Mouse (Mus musculus) heart, adult 8-10 months (tissue): ENCODE results near the gene Nos1ap. TPM values are rescaled to one million over a fixed set of nuclear protein-coding genes. Genes with fewer than 3 reads are reported as not detected.
A peak's percentile ranks its signal among the peaks of the same experiment; 100 is the strongest.

ENCODE experiments used
- DNase-seq: peaks from one replicate; pipeline ENCODE4 v3.0.0; 2022; ENCODE audit warnings: low spot score
- total RNA-seq, 4 experiments: library from RNA; stranded (reverse); gene quantifications; 2 replicates each; pipeline ENCODE4 v1.2.4; 2022

Nos1ap gene
- total RNA-seq, 4 experiments from 2014 or later = 22.5 to 27.8 (median 25.2) TPM

DNA sequence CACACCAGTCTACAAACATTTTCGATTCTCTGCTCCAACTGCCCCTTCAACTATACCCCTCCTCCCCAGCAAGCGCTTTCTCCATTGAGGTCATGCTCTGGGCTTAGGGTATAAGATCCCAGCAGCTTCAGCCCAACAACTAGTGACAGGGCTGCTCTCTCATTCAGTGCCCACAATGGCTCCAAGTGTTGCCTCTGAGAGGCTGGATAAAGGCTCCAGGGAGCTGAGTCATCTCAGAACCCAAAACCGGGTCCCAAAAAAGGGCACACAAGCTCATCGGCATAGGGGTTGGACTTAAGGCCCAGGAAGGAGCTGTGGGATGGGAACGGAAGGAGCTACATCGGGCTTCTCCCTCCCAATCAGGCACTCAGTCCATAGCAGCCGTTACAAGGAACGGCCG lies 288.0 kb downstream of the Nos1ap start:
- no peak for DNase-seq

DNA sequence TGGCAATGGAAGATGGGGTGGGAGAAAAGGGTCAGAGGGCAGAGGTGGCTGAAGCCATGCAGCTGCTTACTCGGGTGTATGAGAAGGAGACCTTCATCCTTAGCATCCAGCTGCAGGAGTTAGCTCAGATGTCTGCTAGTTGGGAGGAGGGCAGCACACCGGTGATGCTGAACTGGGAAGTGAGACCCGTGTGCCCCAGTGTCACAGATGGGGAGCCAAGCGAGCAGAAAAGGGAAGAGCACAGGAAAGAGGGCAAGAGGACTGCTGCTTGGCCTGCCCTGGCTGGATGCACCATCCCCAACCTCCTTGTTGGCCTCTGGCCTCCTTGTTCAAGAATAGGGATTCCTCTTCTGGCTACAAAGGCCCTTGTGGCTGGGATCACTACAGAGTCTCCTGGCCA lies 290.2 kb downstream of the Nos1ap start:
- DNase-seq = no peak

DNA sequence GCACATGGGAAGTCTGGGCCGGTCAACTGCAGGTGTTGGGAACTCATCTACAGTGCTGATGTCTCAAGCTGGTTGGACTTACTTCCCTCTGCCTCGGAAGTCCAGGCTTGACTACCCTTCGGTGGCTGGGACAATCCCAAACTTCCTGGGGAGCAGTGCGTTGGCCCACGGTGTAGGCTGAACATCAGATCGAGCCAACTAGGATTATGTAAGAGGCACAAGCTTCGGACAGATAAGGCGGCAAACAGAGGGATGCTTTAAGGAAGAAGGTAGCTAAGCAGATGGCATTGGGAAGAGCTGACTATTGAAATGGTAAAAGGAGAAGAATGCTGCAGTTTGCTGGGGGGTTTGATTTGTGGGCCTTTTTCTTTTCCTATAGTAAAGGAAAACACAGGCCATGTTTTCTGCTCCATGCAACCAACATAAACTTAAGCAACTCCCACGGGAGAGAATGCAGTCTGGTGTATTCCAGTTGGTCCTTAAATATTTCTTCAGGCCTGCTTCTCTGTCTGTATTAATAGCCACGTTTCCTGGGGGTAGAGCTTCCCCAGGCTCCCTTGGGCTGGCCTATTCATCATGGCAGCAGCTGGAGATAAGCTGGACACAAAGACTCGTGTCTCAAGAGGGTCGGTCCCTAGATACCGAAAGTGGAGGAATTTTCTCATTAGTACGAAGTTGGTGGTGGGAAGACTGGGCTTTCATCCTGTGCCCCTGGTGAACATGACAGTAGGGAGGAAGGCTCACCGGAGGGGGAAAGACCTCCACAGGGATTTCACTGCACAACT lies 294.7 kb downstream of the Nos1ap start:
- DNase-seq = no peak

DNA sequence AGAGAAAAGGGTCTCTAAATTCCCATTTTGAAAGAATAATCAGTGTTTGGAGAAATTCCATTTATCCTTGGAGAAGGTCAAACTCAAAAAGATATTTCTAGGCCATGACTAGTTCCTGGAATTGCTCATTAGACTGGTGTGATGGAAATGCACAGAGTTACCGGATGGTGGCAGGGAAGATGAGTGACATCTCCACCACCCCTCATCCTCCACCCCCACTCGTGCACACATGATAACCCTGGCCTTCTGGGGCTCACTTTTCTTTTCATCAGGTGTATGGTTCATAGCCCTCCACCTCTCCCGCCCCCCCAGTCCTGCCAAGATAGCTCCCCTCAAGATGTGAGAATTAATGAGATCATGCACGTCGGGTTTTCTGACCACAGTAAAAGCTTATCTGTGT lies 296.4 kb downstream of the Nos1ap start:
- DNase-seq = no peak

DNA sequence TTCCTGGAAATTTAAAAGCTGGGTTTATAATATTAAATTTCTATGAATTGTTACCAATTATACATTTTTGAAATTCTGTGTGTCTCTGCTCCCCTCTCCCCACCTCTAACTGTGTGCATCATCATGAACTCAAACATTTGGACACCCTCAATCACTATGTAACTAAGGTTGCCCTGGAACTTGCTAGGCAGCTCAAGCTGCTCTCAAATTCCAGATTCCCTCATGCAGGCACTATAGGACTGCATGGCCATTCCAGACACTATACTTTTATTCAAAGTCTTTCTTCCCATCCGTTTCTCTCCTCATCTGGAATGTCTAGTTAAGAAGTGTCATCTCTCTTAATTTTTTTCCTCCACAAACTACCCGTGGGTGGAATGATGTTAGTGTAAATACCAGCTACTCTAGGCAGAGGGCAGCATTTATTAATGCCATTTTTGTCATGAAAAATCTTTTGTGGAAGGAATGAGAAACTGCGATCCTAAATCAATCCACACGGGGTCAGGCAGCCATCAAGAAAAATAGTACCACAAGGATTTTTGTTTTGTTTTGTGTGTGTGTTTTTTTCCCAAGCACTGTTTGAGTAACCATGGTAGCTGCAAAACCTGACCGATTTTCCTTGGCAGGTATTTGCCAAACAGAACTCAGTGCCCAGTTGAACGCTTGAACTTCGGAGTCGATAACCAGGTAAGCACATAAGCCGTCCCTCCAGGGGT lies 297.3 kb downstream of the Nos1ap start:
- DNase-seq = peak; percentile 42

DNA sequence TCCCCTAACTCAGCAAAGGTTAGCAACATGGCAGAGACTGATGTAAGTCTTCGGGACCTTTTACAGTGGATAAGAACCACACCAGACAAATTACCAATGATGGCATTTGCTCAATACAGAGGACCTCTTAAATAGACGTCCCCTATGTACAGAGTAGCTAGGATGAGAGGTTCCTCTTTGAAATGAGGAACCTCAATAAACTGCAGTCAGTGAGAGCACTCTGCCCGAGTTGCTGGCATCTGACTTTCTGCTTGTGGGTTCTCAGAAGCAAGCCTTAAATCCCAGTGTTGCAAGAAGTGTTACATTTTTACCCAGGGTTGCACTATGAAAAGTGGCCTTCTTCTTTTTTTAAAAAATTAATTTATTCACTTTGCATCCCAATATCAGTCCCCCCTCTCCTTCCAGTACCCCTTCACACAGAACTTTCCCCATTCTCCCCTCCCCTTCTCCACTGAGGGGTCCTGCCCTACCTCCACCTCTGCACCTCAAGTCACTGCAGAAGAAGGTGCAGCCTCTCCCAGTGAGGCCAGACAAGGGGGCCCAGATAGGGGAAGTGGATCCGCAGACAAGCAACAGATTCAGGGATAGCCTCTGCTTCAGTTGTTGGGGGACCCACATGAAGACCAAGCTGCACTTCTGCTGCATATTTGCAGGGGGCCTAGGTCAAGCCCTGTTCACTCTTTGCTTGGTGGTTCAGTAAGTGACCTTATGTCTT lies 307.1 kb downstream of the Nos1ap start:
- DNase-seq = no peak

DNA sequence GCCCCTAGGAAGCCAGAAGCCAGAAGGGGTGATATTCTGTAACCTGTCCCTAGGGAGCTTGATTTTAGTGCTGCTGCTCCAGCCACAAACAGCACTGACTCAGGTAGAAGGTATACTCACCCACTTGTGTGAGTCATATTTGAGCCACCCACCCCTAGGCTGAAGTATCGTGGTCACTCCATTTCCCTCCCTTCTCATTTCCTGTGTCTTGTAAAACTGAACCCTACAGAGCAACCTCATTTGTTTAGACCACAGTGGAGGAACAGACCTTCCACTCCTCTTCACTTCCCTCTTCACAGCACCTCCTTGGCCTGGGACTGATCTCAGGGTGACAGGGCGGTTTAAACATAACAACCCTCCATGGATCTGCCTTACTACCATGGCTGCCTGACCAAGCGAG lies 312.6 kb downstream of the Nos1ap start, which contains the start of gene Sh2d1b1:
Gene Sh2d1b1 (plus strand): TSS at position 305 of the 400 bp plus-strand sequence.
- no peak for DNase-seq

DNA sequence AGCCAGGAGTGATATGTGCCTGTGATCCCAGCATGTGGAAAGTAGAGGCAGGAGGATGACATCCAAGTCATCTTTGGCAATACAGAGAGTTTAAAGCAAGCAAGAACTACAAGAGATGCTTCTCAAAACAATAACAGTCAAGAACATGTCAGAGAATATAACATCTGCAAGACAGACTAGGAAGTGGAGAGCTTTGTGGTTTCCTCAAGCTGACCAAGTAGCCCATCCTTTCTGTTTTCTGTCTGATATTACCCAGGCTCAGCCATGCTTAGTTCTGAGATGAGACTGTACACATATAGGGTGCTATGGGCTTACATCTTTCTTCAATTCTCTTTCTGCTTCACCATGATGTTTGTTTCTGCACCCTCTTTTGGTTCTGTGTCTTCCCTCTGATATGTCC lies 316.4 kb downstream of the Nos1ap start:
- DNase-seq = no peak

DNA sequence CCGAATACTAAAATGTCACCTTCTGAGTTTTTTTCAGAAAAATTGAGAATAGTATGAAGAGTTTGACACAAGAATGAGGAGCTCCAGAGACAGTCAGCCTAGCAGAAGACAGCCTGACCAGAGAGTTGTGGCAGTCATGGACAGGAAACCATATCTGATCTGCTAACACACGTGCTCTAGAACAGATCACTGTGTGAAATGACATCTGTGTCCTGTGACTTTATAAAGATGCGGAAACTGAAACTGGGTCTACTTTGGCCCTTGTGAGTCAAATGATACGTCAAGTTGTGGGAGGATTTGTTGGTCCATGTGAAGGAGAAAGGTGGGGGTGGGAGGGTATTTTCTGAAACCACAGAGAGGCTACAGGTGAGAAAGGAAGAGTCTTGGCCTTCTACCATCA lies 319.0 kb downstream of the Nos1ap start:
- DNase-seq = no peak

DNA sequence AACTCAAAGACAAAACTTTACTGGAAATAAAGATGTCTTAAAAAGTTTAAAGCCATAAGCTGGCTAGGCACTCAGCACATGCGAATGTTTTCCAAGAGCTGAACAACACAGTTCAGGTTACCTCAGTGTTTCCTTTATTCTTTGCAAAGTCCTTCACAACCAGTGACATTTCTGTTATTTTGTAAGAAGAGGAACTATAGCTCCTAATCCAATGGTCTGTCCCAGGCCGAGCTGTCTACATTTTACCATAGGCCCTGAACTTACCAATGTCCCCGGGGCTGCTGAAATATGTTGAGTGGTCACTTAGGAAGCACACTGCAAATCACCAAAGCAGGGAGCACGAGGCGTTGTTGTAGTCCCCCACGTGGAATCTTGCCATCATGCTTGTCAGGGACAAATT lies 319.4 kb downstream of the Nos1ap start:
- DNase-seq = no peak

DNA sequence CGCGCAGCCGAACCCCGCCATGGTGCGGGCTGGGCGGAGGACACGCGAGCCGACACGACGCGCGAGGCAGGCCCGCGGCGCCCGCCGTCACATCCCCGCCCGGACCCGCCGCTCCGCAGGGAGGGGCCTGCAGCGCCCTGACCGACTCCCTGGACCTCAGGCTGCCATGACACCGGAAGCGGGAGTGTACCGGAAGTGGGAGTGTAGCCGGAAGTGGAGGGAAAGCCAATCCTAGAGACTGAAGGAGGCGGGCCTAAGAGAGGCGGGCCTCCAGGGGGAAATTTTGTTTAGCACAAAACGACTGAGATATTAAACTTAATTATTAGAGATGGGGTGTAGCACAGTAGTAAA lies 334.1 kb downstream of the Nos1ap start:
- peak; percentile 87 for DNase-seq

DNA sequence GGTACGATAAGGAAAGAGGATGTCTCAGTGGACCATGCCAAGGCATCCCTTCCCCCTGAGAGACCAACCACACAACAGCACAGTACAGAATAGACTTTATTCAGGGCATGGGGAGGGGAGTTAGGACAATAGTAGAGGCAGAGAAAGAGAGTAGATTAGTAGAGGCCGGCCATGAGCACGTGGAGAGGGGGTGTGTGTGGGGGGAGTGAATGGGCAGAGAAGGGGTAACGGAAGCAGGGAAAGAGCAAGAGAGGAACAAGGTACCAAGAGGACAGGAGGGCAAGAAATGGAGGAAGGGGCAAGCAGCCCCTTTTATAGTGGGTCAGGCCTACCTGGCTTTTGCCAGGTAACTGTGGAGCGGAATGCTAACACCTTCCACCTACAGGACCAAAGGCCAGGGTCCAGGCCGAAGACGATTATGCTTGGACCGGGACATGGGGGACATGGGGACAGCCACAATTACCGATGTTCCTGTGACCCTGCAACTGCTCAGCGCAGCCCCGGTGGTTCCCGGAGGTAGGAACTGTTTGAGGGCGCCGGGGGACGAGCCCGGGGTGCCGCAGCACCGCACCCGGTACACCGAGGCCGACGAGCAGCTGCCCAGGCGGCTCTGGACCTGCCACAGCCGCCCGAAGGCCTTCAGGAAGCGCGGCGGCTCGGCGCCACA lies 334.6 kb downstream of the Nos1ap start:
- no peak for DNase-seq

Other genes starting within 250 kb of the Nos1ap start
- gene Olfml2b, start 54.7 kb upstream of the Nos1ap start, total RNA-seq = 10 to 100 TPM in 1 of 4 experiments, 1 to 10 TPM in 3; 4.4 to 14.8 (median 7.6) TPM